Mouse (Mus musculus) fat pad, adult 2 months (tissue): ENCODE results near the gene Gsk3a.

ENCODE experiments used
- DNase-seq: peaks from one replicate; pipeline ENCODE4 v3.0.0-alpha.2; 2011; ENCODE audit warnings: low read depth, low spot score; ENCODE audit errors: extremely low read depth

The Gsk3a gene

GRCm38 (mm10) chr7:25237249-25238014 lies at the start of gene Gsk3a:
TSS of gene Gsk3a (minus strand) at chr7:25237851.
- DNase-seq: peak; percentile 71

GRCm38 (mm10) chr7:25286989-25287388 lies 49.3 kb upstream of the Gsk3a start:
- DNase-seq: no peak

GRCm38 (mm10) chr7:25285511-25286238 lies 48.0 kb upstream of the Gsk3a start:
- DNase-seq: no peak

- DNase-seq: no peak
Measured at GRCm38 (mm10) chr7:25284766-25285165, 47.1 kb upstream of the Gsk3a start.

GRCm38 (mm10) chr7:25284171-25284570 lies 46.5 kb upstream of the Gsk3a start:
- DNase-seq: no peak

- DNase-seq: no peak
Measured at GRCm38 (mm10) chr7:25283637-25284036, 46.0 kb upstream of the Gsk3a start.

- no peak for DNase-seq
Measured at GRCm38 (mm10) chr7:25282731-25283211, 45.1 kb upstream of the Gsk3a start.

- DNase-seq: no peak
Measured at GRCm38 (mm10) chr7:25281734-25282601, 44.3 kb upstream of the Gsk3a start.

- no peak for DNase-seq
Measured at GRCm38 (mm10) chr7:25281166-25281733, 43.6 kb upstream of the Gsk3a start.

- DNase-seq: no peak
Measured at GRCm38 (mm10) chr7:25279861-25280791, 42.5 kb upstream of the Gsk3a start.

GRCm38 (mm10) chr7:25279076-25279860 lies 41.6 kb upstream of the Gsk3a start:
- no peak for DNase-seq

- DNase-seq: no peak
Measured at GRCm38 (mm10) chr7:25278341-25279075, 40.9 kb upstream of the Gsk3a start.

- no peak for DNase-seq
Measured at GRCm38 (mm10) chr7:25277998-25278340, 40.3 kb upstream of the Gsk3a start.

GRCm38 (mm10) chr7:25277405-25277804 lies 39.8 kb upstream of the Gsk3a start:
- no peak for DNase-seq

- DNase-seq: no peak
Measured at GRCm38 (mm10) chr7:25275555-25276298, 38.1 kb upstream of the Gsk3a start.

GRCm38 (mm10) chr7:25274996-25275395 lies 37.3 kb upstream of the Gsk3a start:
- DNase-seq: no peak

- DNase-seq: no peak
Measured at GRCm38 (mm10) chr7:25274571-25274970, 36.9 kb upstream of the Gsk3a start.
